Mouse (Mus musculus): ENCODE data around the gene Banp.

- TF ChIP-seq ZNF384 (IDR thresholded peaks at IDR 0.05; ENCODE audit: low read depth, low read length) (no peak), CHD2 (IDR thresholded peaks at IDR 0.05; ENCODE audit: low read depth, low read length) (no peak), ZC3H11A (IDR thresholded peaks at IDR 0.05; ENCODE audit: borderline replicate concordance, low read depth, low read length) (no peak), MAFK (IDR thresholded peaks at IDR 0.05; ENCODE audit: insufficient read depth, low read depth, low read length) (no peak)
Measured at GRCm38 (mm10) chr8:121987892-121988291, 38.3 kb downstream of the Banp start.
